Mouse (Mus musculus) forebrain, embryonic 10.5 days (tissue): ENCODE results near the gene Tex50. TPM values are rescaled to one million over a fixed set of nuclear protein-coding genes. Genes with fewer than 3 reads are reported as not detected.

Experiments
- polyA plus RNA-seq: library from polyadenylated mRNA; unstranded; fragments of >200 nt; fragmentation: Nextera tagmentation; extraction: Ambion mirVana; gene quantifications from 2 replicates; pipeline ENCODE4 v1.2.1, GENCODE M21; 2016

Tex50 gene
- polyA plus RNA-seq, 1 experiment from 2014 or later, result 0.16 TPM

Other genes with a start within 250 kb of the Tex50 start
- gene Serpinc1, start 180.7 kb downstream of the Tex50 start, polyA plus RNA-seq, result 2.2 and 2.4 TPM in 2 replicates
- gene Zbtb37, start 124.5 kb downstream of the Tex50 start, polyA plus RNA-seq, result 6.6 and 7.2 TPM in 2 replicates
- 79.4 and 79.9 TPM in 2 replicates for gene Dars2, start 88.7 kb downstream of the Tex50 start, polyA plus RNA-seq
- 45.1 TPM in 2 replicates for gene Cenpl, start 88.6 kb downstream of the Tex50 start, polyA plus RNA-seq
- 14.0 and 15.3 TPM in 2 replicates for gene Klhl20, start 27.8 kb downstream of the Tex50 start, polyA plus RNA-seq
- 8.8 and 8.9 TPM in 2 replicates for gene Ankrd45, start 16.6 kb downstream of the Tex50 start, polyA plus RNA-seq
- gene Prdx6, start 91.9 kb upstream of the Tex50 start, polyA plus RNA-seq, result 663 and 680 TPM in 2 replicates
- not detected in 2 replicates for gene Tnfsf4, start 236.1 kb upstream of the Tex50 start, polyA plus RNA-seq